Mouse (Mus musculus): Measurements from ENCODE around the gene Fgfr1op2. TPM values are rescaled to one million over a fixed set of nuclear protein-coding genes. Genes with fewer than 3 reads are reported as not detected.
A peak's percentile ranks its signal among the peaks of the same experiment; 100 is the strongest.

The Fgfr1op2 gene
- polyA plus RNA-seq, 1 experiment from 2014 or later: 104 TPM

GRCm38 (mm10) chr6:146642276-146643183, 65.5 kb downstream of the Fgfr1op2 start, which contains the start of the genes Med21 and Tm7sf3:
TSS of gene Med21 (plus strand) at chr6:146642547.
TSS of gene Tm7sf3 (minus strand) at chr6:146642824.
- ATAC-seq (replicated peaks; ENCODE audit: extremely low read depth, insufficient read depth, low FRiP score): peak; percentile 95
- H3K36me3 ChIP-seq (ENCODE audit: control insufficient read depth, insufficient read depth): no peaks in the 10 kb centered on the region
- H3K9me3 ChIP-seq (replicated peaks; ENCODE audit: control insufficient read depth, low read length): no peaks in the 10 kb centered on the region
- H3K27me3 ChIP-seq (ENCODE audit: control insufficient read depth, insufficient read depth, low read length): no peaks in the 10 kb centered on the region
- H3K27ac ChIP-seq (ENCODE audit: low read length): peak within 1 kb of the TSS; percentile 97
- H3K4me3 ChIP-seq (ENCODE audit: low read length): peak within 1 kb of the TSS; percentile 94
- H3K4me2 ChIP-seq (ENCODE audit: low read depth, low read length): peak within 1 kb of the TSS; percentile 97
- H3K9ac ChIP-seq (ENCODE audit: low read length): peak within 1 kb of the TSS; percentile 98
- H3K4me1 ChIP-seq (ENCODE audit: control insufficient read depth, insufficient read depth, low read length): peaks cover 10% of the 10 kb centered on the region
- WGBS: under 1% methylated on average over 59 of the region's 60 CpGs

DNA sequence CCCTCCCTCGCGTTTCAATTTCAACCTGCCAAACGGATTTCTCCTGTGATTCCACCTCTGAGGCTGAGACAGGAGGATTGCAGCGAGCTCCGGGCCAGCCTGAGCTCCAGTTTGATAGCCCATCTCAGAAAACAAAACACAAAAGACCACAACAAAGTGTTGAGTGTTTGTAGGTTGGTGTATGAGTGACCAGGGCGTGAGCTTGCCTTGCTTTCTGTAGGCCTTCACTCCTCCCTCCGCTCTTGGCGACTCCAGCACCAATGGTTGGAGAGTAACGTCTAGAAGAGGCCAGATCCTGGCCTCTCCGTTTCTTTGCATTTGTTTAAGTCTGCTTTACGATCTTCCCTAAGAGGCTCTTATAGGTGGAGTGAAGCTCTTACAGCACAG, 66.2 kb downstream of the Fgfr1op2 start:
- Histone ChIP-seq H3K9me3 (replicated peaks; ENCODE audit: control insufficient read depth, low read length) (no peaks in the 10 kb centered on the region), H3K4me2 (ENCODE audit: low read depth, low read length) (peak overlapping the region; percentile 97), H3K4me3 (ENCODE audit: low read length) (peak overlapping the region; percentile 94), H3K4me1 (ENCODE audit: control insufficient read depth, insufficient read depth, low read length) (peaks cover 10% of the 10 kb centered on the region), H3K36me3 (ENCODE audit: control insufficient read depth, insufficient read depth) (no peaks in the 10 kb centered on the region), H3K9ac (ENCODE audit: low read length) (peak overlapping the region; percentile 98), H3K27me3 (ENCODE audit: control insufficient read depth, insufficient read depth, low read length) (no peaks in the 10 kb centered on the region), H3K27ac (ENCODE audit: low read length) (peak overlapping the region; percentile 97)
- ATAC-seq (replicated peaks; ENCODE audit: extremely low read depth, insufficient read depth, low FRiP score): no peak
- 20% methylated on average over 11 of the region's 11 CpGs for WGBS

Other genes starting within 250 kb of the Fgfr1op2 start
- 39.4 and 49.4 TPM in 2 replicates for gene Itpr2, start 75.0 kb upstream of the Fgfr1op2 start, polyA plus RNA-seq (2015; fragmentation: Nextera tagmentation; extraction: Ambion mirVana)
- 51.0 and 59.1 TPM in 2 replicates for gene Ints13, start 632 bp downstream of the Fgfr1op2 start, polyA plus RNA-seq (2015; fragmentation: Nextera tagmentation; extraction: Ambion mirVana)
- 143 and 150 TPM in 2 replicates for gene Med21, start 65.3 kb downstream of the Fgfr1op2 start, polyA plus RNA-seq (2015; fragmentation: Nextera tagmentation; extraction: Ambion mirVana)
- 35.3 and 37.5 TPM in 2 replicates for gene Tm7sf3, start 65.6 kb downstream of the Fgfr1op2 start, polyA plus RNA-seq (2015; fragmentation: Nextera tagmentation; extraction: Ambion mirVana)
- gene Stk38l, start 147.8 kb downstream of the Fgfr1op2 start, polyA plus RNA-seq (2015; fragmentation: Nextera tagmentation; extraction: Ambion mirVana): 28.9 and 30.3 TPM in 2 replicates
- gene Arntl2, start 218.9 kb downstream of the Fgfr1op2 start, polyA plus RNA-seq (2015; fragmentation: Nextera tagmentation; extraction: Ambion mirVana): 2.8 and 2.9 TPM in 2 replicates

Measured in heart, embryonic 16.5 days (tissue).